ENCODE assay signal across 8 mouse cellular contexts in genomic region chr3:96219191-96219641, GRCm38 (mm10). TPM values are rescaled to one million over a fixed set of nuclear protein-coding genes. Genes with fewer than 3 reads are reported as not detected.
DNase-seq lines count a peak whose midpoint lies in the region; ATAC-seq and TF ChIP-seq lines count a peak whose summit lies in the region.

No protein-coding gene starts in this region.

- peak overlapping the region; percentile 83 for H3K27ac ChIP-seq in testis, adult 2 months (ENCODE audit: control insufficient read depth, insufficient read depth, low read depth, low read length)
- peak overlapping the region; percentile 99 for H3K27ac ChIP-seq in embryonic facial prominence, embryonic 11.5 days (replicated peaks; ENCODE audit: low read depth, low read length)
- H3K27ac ChIP-seq in liver, adult 2 months (replicated peaks; ENCODE audit: insufficient read depth, low read depth, low read length): peak overlapping the region; percentile 97
- H3K27ac ChIP-seq in midbrain, postnatal 0 days (ENCODE audit: low read depth, low read length): peak overlapping the region; percentile 91

- peak overlapping the region; percentile 86 for H3K4me3 ChIP-seq in testis, adult 2 months (ENCODE audit: control insufficient read depth, low read depth, low read length)
- peak overlapping the region; percentile 62 for H3K4me3 ChIP-seq in embryonic facial prominence, embryonic 11.5 days (ENCODE audit: low read depth, low read length)
- peak overlapping the region; percentile 58 for H3K4me3 ChIP-seq in liver, adult 2 months (ENCODE audit: insufficient read depth, low read depth, low read length)
- H3K4me3 ChIP-seq in midbrain, postnatal 0 days (ENCODE audit: low read depth, low read length): peak overlapping the region; percentile 51

- peak overlapping the region; percentile 71 for H3K9ac ChIP-seq in embryonic facial prominence, embryonic 11.5 days (replicated peaks; ENCODE audit: low read length)
- H3K9ac ChIP-seq in liver, adult 2 months (ENCODE audit: low read depth, low read length): peak overlapping the region; percentile 94
- H3K9ac ChIP-seq in midbrain, postnatal 0 days (replicated peaks; ENCODE audit: low read length, poor library complexity, severe bottlenecking): peak overlapping the region; percentile 37

- H3K79me2 ChIP-seq in liver, adult 2 months (ENCODE audit: control insufficient read depth, insufficient read depth, low read length): no peaks in the 10 kb centered on the region

- H3K9me3 ChIP-seq in embryonic facial prominence, embryonic 11.5 days (replicated peaks; ENCODE audit: control insufficient read depth, low read length): no peaks in the 10 kb centered on the region
- no peaks in the 10 kb centered on the region for H3K9me3 ChIP-seq in midbrain, postnatal 0 days (ENCODE audit: low read length)

- no peak for DNase-seq in testis, postnatal 10 days (ENCODE audit: low spot score)
- DNase-seq in embryonic facial prominence, embryonic 11.5 days (ENCODE audit: low spot score): no peak
- DNase-seq in liver, adult 2 months (ENCODE audit: extremely low read depth, low read depth, low spot score): peak; percentile 55
- peak; percentile 30 for DNase-seq in midbrain, postnatal 0 days (ENCODE audit: low spot score)
- peak; percentile 47 for DNase-seq in thymus, postnatal 4 days
- no peak for DNase-seq in retina, postnatal 1 day

- TF ChIP-seq CTCF in testis, adult 2 months (IDR thresholded peaks at IDR 0.05; ENCODE audit: control insufficient read depth, insufficient read depth, insufficient replicate concordance, low read depth, low read length): no peak
- no peak; the same call in 1 of the 2 replicates for TF ChIP-seq CTCF in liver, adult 2 months (IDR thresholded peaks at IDR 0.05; ENCODE audit: low read depth, low read length)
- peak; percentile 42 for TF ChIP-seq CTCF in midbrain, postnatal 0 days (IDR thresholded peaks at IDR 0.05)

- 0% methylated on average over 12 of the region's 12 CpGs for WGBS in embryonic facial prominence, embryonic 11.5 days
- 0% methylated on average over 12 of the region's 12 CpGs for WGBS in liver, adult 2 months
- 0% methylated on average over 12 of the region's 12 CpGs for WGBS in midbrain, postnatal 0 days

- H3K4me1 ChIP-seq in testis, adult 2 months (ENCODE audit: control insufficient read depth, insufficient read depth, low read length): peaks cover 2% of the 10 kb centered on the region
- peaks cover 8% of the 10 kb centered on the region for H3K4me1 ChIP-seq in embryonic facial prominence, embryonic 11.5 days (ENCODE audit: control insufficient read depth, insufficient read depth, low read length)
- peaks cover 13% of the 10 kb centered on the region for H3K4me1 ChIP-seq in liver, adult 2 months (ENCODE audit: control insufficient read depth, insufficient read depth, low read length)
- peaks cover 4% of the 10 kb centered on the region; the same call in 1 of the 2 replicates for H3K4me1 ChIP-seq in midbrain, postnatal 0 days (ENCODE audit: insufficient read depth, low read length)

- ATAC-seq in embryonic facial prominence, embryonic 11.5 days (replicated peaks; ENCODE audit: insufficient number of reproducible peaks, low FRiP score, low TSS enrichment, low read depth): 0 out of 2 replicates have a peak, but pooled peaks have one; percentile 2
- peak; percentile 2 to 19; a peak in 1 of 4 replicates for ATAC-seq in hematopoietic stem cell, adult 5-6 weeks (replicated peaks in 1 of 2; ENCODE audit: insufficient read depth in 1 of 2, low FRiP score in 2 of 2, low TSS enrichment in 1 of 2, low read depth in 1 of 2, poor library complexity in 2 of 2, severe bottlenecking in 2 of 2)
- ATAC-seq in midbrain, postnatal 0 days (ENCODE audit: low FRiP score): peak; percentile 32; the same call in 1 of the 2 replicates

- H3K36me3 ChIP-seq in testis, adult 2 months (ENCODE audit: control insufficient read depth, insufficient read depth, low read length): no peaks in the 10 kb centered on the region
- H3K36me3 ChIP-seq in embryonic facial prominence, embryonic 11.5 days (replicated peaks; ENCODE audit: control insufficient read depth, insufficient read depth, low read depth, low read length): no peaks in the 10 kb centered on the region
- H3K36me3 ChIP-seq in liver, adult 2 months (ENCODE audit: control insufficient read depth, insufficient read depth, low read length): no peaks in the 10 kb centered on the region
- H3K36me3 ChIP-seq in midbrain, postnatal 0 days (ENCODE audit: insufficient read depth, low read length): no peaks in the 10 kb centered on the region

- H3K4me2 ChIP-seq in embryonic facial prominence, embryonic 11.5 days (ENCODE audit: low read depth, low read length): peak overlapping the region; percentile 78
- H3K4me2 ChIP-seq in midbrain, postnatal 0 days (ENCODE audit: low read depth, low read length, poor library complexity, severe bottlenecking): peak overlapping the region; percentile 64

- no peak for TF ChIP-seq POLR2A in testis, adult 2 months (IDR thresholded peaks at IDR 0.05; ENCODE audit: control insufficient read depth, low read depth, low read length)
- TF ChIP-seq POLR2A in liver, adult 2 months (IDR thresholded peaks at IDR 0.05; ENCODE audit: extremely low read depth, insufficient read depth, low read length): no peak

- no peaks in the 10 kb centered on the region for H3K27me3 ChIP-seq in testis, adult 2 months (ENCODE audit: control insufficient read depth, insufficient read depth, low read length)
- no peaks in the 10 kb centered on the region for H3K27me3 ChIP-seq in embryonic facial prominence, embryonic 11.5 days (ENCODE audit: control insufficient read depth, insufficient read depth, low read length)
- no peaks in the 10 kb centered on the region for H3K27me3 ChIP-seq in liver, adult 2 months (ENCODE audit: control insufficient read depth, insufficient read depth, low read length)
- H3K27me3 ChIP-seq in midbrain, postnatal 0 days (ENCODE audit: insufficient read depth, low read length): 0 out of 2 replicates have a peak, but pooled peaks cover 4% of the 10 kb centered on the region

RNA-seq across cellular contexts. Expression of gene Bola1, which starts 0.3 kb away (rescaled TPM):
- polyA plus RNA-seq in testis, adult 2 months (2012; rRNA removed): 38.3 and 47.3 TPM in 2 replicates
- polyA plus RNA-seq in embryonic facial prominence, embryonic 11.5 days (2014; fragmentation: Nextera tagmentation; extraction: Ambion mirVana): 59.4 and 61.9 TPM in 2 replicates
- total RNA-seq in hematopoietic stem cell, adult 5-6 weeks (2017): 34.6 and 41.7 TPM in 2 replicates
- total RNA-seq in liver, adult 2 months (2014; rRNA removed): 68.7 and 74.7 TPM in 2 replicates
- 44.0 and 56.0 TPM in 2 replicates for polyA plus RNA-seq in liver, adult 2 months (2012; rRNA removed)
- total RNA-seq in midbrain, postnatal 0 days (2014; rRNA removed): 29.5 and 36.8 TPM in 2 replicates
- 54.6 and 58.1 TPM in 2 replicates for polyA plus RNA-seq in midbrain, postnatal 0 days (2015; fragmentation: Nextera tagmentation; extraction: Ambion mirVana)

RNA-seq across cellular contexts. Expression of gene Hist2h2ab, which starts 0.4 kb away (rescaled TPM):
- polyA plus RNA-seq in testis, adult 2 months (2012; rRNA removed): 3.7 and 3.9 TPM in 2 replicates
- polyA plus RNA-seq in embryonic facial prominence, embryonic 11.5 days (2014; fragmentation: Nextera tagmentation; extraction: Ambion mirVana): 1.5 TPM in 1 of 2 replicates, not detected in the other
- 114 and 199 TPM in 2 replicates for total RNA-seq in hematopoietic stem cell, adult 5-6 weeks (2017)
- total RNA-seq in liver, adult 2 months (2014; rRNA removed): 8.9 TPM in 2 replicates
- polyA plus RNA-seq in liver, adult 2 months (2012; rRNA removed): 0.81 TPM in 1 of 2 replicates, not detected in the other
- total RNA-seq in midbrain, postnatal 0 days (2014; rRNA removed): 134 and 144 TPM in 2 replicates
- 1.1 TPM in 1 of 2 replicates, not detected in the other for polyA plus RNA-seq in midbrain, postnatal 0 days (2015; fragmentation: Nextera tagmentation; extraction: Ambion mirVana)

RNA-seq across cellular contexts. Expression of gene Hist2h2ac, which starts 1.5 kb away (rescaled TPM):
- 7.3 and 9.4 TPM in 2 replicates for polyA plus RNA-seq in testis, adult 2 months (2012; rRNA removed)
- 12.5 and 15.5 TPM in 2 replicates for polyA plus RNA-seq in embryonic facial prominence, embryonic 11.5 days (2014; fragmentation: Nextera tagmentation; extraction: Ambion mirVana)
- 1,288 and 1,422 TPM in 2 replicates for total RNA-seq in hematopoietic stem cell, adult 5-6 weeks (2017)
- total RNA-seq in liver, adult 2 months (2014; rRNA removed): 99.7 and 113 TPM in 2 replicates
- 1.6 and 2.9 TPM in 2 replicates for polyA plus RNA-seq in liver, adult 2 months (2012; rRNA removed)
- 271 and 554 TPM in 2 replicates for total RNA-seq in midbrain, postnatal 0 days (2014; rRNA removed)
- polyA plus RNA-seq in midbrain, postnatal 0 days (2015; fragmentation: Nextera tagmentation; extraction: Ambion mirVana): 1.7 and 1.9 TPM in 2 replicates

RNA-seq across cellular contexts. Expression of gene Hist2h2be, which starts 1.7 kb away (rescaled TPM):
- polyA plus RNA-seq in testis, adult 2 months (2012; rRNA removed): 11.3 and 13.0 TPM in 2 replicates
- polyA plus RNA-seq in embryonic facial prominence, embryonic 11.5 days (2014; fragmentation: Nextera tagmentation; extraction: Ambion mirVana): 11.5 and 12.4 TPM in 2 replicates
- total RNA-seq in hematopoietic stem cell, adult 5-6 weeks (2017): 11.9 and 14.6 TPM in 2 replicates
- 2.9 TPM in 2 replicates for total RNA-seq in liver, adult 2 months (2014; rRNA removed)
- polyA plus RNA-seq in liver, adult 2 months (2012; rRNA removed): 1.4 and 1.9 TPM in 2 replicates
- total RNA-seq in midbrain, postnatal 0 days (2014; rRNA removed): 8.7 and 12.7 TPM in 2 replicates
- polyA plus RNA-seq in midbrain, postnatal 0 days (2015; fragmentation: Nextera tagmentation; extraction: Ambion mirVana): 2.8 and 2.9 TPM in 2 replicates

RNA-seq across cellular contexts. Expression of gene Hist2h3c2, which starts 19.7 kb away (rescaled TPM):
- polyA plus RNA-seq in testis, adult 2 months (2012; rRNA removed): 18.0 and 18.3 TPM in 2 replicates
- 9.8 and 11.8 TPM in 2 replicates for polyA plus RNA-seq in embryonic facial prominence, embryonic 11.5 days (2014; fragmentation: Nextera tagmentation; extraction: Ambion mirVana)
- total RNA-seq in hematopoietic stem cell, adult 5-6 weeks (2017): 51.2 and 125 TPM in 2 replicates
- total RNA-seq in liver, adult 2 months (2014; rRNA removed): 3.5 and 8.3 TPM in 2 replicates
- polyA plus RNA-seq in liver, adult 2 months (2012; rRNA removed): 8.6 and 22.4 TPM in 2 replicates
- 67.5 and 182 TPM in 2 replicates for total RNA-seq in midbrain, postnatal 0 days (2014; rRNA removed)
- polyA plus RNA-seq in midbrain, postnatal 0 days (2015; fragmentation: Nextera tagmentation; extraction: Ambion mirVana): 0.56 and 0.68 TPM in 2 replicates

Comparison
In these comparisons a context has a peak if more than half of its experiments do, and no peak if none do; other contexts are left out.
1. DNase-seq: peak in liver, adult 2 months (single experiment), midbrain, postnatal 0 days (single experiment) and thymus, postnatal 4 days (single experiment); none in testis, postnatal 10 days (single experiment), embryonic facial prominence, embryonic 11.5 days (single experiment) and retina, postnatal 1 day (single experiment).
2. H3K9ac ChIP-seq: peak in every context shown above with its lines; median percentile 94 in liver, adult 2 months; 71 in embryonic facial prominence, embryonic 11.5 days; 37 in midbrain, postnatal 0 days.
3. Peak in every context shown above with its lines, with median percentiles within 50 percentile points of each other: H3K27ac ChIP-seq, H3K4me3 ChIP-seq and ATAC-seq.